Mouse (Mus musculus) embryonic facial prominence, embryonic 10.5 days (tissue): ENCODE measurements around the gene Pigo. TPM values are rescaled to one million over a fixed set of nuclear protein-coding genes. Genes with fewer than 3 reads are reported as not detected.
"Not testable (repeated sequence)": the region's sequence is repeated elsewhere in the genome, so short reads cannot be mapped to it uniquely, and the experiment has no call there.

Source experiments
- DNase-seq: peaks from one replicate; pipeline ENCODE4 v3.0.0-alpha.2; 2017; ENCODE audit warnings: low spot score
- H3K27ac ChIP-seq: fragments of 300-500 bp; sonication (generic); replicated peaks from 2 replicates; pipeline ENCODE4 v1.5.1; 2016; ENCODE audit warnings: mild to moderate bottlenecking
- H3K27me3 ChIP-seq: fragments of 300-500 bp; sonication (generic); replicated peaks from 2 replicates; pipeline ENCODE4 v1.6.1; 2016; ENCODE audit warnings: low read depth, mild to moderate bottlenecking; ENCODE audit not compliant: poor library complexity, severe bottlenecking
- H3K36me3 ChIP-seq: fragments of 300-500 bp; sonication (generic); replicated peaks from 2 replicates; pipeline ENCODE4 v1.6.1; 2016; ENCODE audit warnings: mild to moderate bottlenecking, moderate library complexity
- H3K4me1 ChIP-seq: fragments of 300-500 bp; sonication (generic); 2 replicates; pipeline ENCODE4 v1.6.1; 2016
- H3K4me3 ChIP-seq: fragments of 300-500 bp; sonication (generic); 2 replicates; pipeline ENCODE4 v1.5.1; 2016; ENCODE audit warnings: mild to moderate bottlenecking, moderate library complexity
- H3K9me3 ChIP-seq: fragments of 300-500 bp; sonication (generic); 2 replicates; pipeline ENCODE4 v1.6.1; 2016; ENCODE audit warnings: mild to moderate bottlenecking
- WGBS: fragments of 180-500 bp; shearing (Covaris S2); methylation state at CpG from one replicate; pipeline ENCODE4 v1.1.7; 2016; 5-methylcytosine and 5-hydroxymethylcytosine counted together
- polyA plus RNA-seq: library from polyadenylated mRNA; unstranded; fragments of >200 nt; fragmentation: Nextera tagmentation; extraction: Ambion mirVana; gene quantifications from 2 replicates; pipeline ENCODE4 v1.2.1, GENCODE M21; 2016

Gene Pigo
- polyA plus RNA-seq, 1 experiment from 2014 or later = 27.3 TPM

DNA sequence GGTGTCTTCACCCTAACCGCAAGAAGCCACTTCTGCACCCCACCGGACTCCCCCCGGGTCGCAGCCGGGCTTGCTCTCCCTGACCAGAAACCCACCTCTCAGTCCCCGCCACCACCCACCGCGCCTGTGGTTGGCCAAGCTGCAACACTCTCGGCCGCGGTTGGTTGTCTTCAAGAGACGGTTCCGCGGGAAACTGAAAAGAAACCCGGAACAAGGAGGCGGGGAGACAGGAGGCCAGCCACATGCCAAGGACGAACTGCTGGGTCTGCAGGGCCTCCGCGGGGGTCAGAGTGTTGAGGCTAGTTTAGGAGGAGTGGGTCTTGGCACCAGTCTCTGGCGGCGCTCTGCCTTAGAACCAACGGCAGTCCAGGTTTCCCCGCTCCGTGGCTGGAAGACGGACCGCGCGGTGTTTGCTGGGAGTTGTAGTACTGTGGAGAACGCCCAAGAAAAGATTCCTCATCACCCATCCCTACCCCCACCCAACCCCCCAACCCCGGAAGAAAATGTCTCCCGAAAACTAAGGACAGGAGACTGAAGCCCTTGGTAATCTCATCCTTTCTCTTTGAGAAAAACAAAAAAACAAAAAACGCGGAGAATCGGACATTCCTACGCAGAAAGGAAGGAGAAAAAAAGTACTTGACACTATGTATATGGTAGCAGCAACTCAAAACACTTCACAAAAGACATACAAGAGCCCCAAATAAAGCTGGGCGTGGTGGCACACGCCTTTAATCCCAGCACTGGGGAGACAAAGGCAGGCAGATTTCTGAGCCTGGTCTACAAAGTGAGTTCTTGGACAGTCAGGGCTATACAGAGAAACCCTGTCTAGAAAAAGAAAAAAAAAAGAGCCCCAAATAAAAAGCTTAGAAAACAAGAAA lies 15.2 kb downstream of the Pigo start, which contains the start of gene Fancg:
Gene Fancg (minus strand): TSS at position 346 of the 878 bp plus-strand sequence.
- Histone ChIP-seq H3K4me3 (peak within 1 kb of the TSS; percentile 80), H3K27ac (peak within 1 kb of the TSS; percentile 89), H3K9me3 (no peaks in the 10 kb centered on the region), H3K36me3 (peaks cover 18% of the 10 kb centered on the region), H3K27me3 (no peaks in the 10 kb centered on the region), H3K4me1 (peaks cover 19% of the 10 kb centered on the region)
- DNase-seq = peak; percentile 90
- WGBS = 1% methylated on average over 37 of the region's 37 CpGs

DNA sequence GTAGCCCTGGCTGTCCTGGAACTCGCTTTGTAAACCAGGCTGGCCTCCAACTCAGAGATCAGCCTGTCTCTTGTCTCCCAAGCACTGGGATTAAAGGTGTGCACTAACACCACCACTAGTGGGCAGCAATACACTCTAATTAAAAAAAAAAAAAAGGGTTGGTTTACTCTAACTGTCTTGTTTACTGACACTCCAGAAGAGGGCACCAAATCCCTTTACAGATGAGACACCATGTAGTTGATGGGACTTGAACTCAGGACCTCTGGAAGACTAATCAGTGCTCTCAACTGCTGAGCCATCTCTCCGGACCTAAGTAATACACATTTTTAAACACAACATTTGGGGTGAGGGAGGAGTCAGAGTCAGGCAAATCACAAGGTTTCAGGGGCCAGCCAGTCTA lies 19.9 kb downstream of the Pigo start:
- Histone ChIP-seq H3K9me3 (no peaks in the 10 kb centered on the region), H3K36me3 (peaks cover 39% of the 10 kb centered on the region), H3K4me3 (no peak overlapping the region), H3K27me3 (no peaks in the 10 kb centered on the region), H3K27ac (no peak overlapping the region), H3K4me1 (peaks cover 18% of the 10 kb centered on the region)
- no peak for DNase-seq
- 65% methylated on average over 2 of the region's 2 CpGs for WGBS

DNA sequence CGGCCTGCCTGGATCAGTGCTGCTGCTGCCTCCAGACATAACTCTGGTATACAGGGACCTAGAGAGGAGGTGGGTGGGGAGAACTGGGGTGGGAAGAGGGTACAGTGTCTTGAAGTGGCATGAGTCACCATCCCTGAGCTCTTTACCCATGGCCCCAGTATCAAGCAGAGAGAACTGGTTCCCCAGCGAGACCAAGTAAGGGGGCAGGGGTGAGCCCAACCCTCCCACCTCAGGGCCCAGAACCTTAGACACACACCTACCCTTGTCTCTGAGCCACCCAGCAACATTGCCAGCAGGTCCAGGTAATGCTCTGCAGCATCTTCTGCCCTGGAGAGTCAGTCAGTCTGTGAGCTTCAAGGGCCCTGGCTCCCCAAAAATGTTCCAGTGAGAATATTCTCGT lies 20.7 kb downstream of the Pigo start:
- 92% methylated on average over 3 of the region's 3 CpGs for WGBS

DNA sequence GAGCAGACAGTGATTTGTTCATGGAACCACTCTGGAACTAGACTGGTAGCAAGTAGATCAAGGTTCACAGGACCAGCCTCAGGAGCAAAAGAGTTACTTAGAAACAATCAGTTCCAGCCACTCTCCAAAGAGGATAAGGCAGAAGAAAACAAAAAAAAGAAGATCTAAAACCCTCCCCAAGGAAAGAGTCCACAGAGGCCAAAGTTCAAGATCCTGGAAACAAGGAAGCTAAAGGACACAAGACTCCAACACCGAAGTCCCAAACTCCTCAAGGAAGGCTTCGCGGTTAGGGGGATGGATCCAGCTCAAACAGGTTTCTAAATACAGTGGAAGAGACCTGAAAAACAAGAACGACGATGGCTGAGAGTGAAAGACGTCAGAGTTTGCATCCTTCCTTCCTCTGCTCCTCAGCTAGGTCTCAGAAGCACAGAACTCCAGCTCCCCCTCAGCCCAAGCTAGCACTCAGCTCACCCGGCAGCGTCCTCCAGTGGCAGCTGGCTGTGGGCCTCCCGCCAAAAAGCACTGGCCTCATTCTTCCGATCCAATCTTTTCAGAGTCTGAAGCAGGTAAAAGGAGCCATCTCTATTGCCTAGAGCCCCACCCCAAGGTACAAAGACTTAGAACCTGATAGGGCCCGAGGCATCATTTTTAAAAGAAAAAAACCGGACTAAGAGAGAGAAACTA lies 22.7 kb downstream of the Pigo start:
- Histone ChIP-seq H3K36me3 (peaks cover 46% of the 10 kb centered on the region), H3K9me3 (no peaks in the 10 kb centered on the region), H3K27ac (no peak overlapping the region), H3K4me3 (no peak overlapping the region), H3K27me3 (no peaks in the 10 kb centered on the region), H3K4me1 (peaks cover 11% of the 10 kb centered on the region)
- WGBS = 81% methylated on average over 12 of the region's 12 CpGs
- no peak for DNase-seq

More for the DNA sequence above, 20.7 kb downstream of the Pigo start:
- Histone ChIP-seq H3K36me3 (peaks cover 39% of the 10 kb centered on the region), H3K27me3 (no peaks in the 10 kb centered on the region), H3K4me3 (no peak overlapping the region), H3K27ac (no peak overlapping the region), H3K4me1 (peaks cover 15% of the 10 kb centered on the region), H3K9me3 (no peaks in the 10 kb centered on the region)
- DNase-seq = no peak

DNA sequence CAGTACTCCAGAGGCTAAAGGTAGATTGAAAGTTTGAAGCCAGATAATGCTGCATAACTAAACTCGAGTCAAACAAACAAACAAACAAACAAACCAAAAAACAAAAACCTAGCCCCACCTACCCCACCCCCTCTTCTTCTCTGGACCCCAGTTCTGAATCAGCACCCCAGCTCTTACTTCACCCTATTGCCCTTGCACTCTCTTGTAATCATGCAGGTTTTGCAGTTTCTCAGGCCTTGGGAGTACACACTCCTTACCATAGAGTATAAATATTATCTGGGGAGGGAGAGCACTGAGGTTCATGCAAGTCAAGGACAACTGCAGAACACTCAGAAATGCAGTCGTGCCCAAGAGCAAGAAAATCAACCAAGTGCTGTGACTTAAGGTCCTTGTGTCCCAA lies 24.3 kb downstream of the Pigo start:
- H3K4me3 ChIP-seq = peak overlapping the region; percentile 94
- peaks cover 18% of the 10 kb centered on the region for H3K4me1 ChIP-seq
- H3K27ac ChIP-seq = peak overlapping the region; percentile 98
- no peaks in the 10 kb centered on the region for H3K9me3 ChIP-seq
- peaks cover 51% of the 10 kb centered on the region for H3K36me3 ChIP-seq
- DNase-seq = no peak
- no peaks in the 10 kb centered on the region for H3K27me3 ChIP-seq
- WGBS = 90% methylated on average over 2 of the region's 2 CpGs

DNA sequence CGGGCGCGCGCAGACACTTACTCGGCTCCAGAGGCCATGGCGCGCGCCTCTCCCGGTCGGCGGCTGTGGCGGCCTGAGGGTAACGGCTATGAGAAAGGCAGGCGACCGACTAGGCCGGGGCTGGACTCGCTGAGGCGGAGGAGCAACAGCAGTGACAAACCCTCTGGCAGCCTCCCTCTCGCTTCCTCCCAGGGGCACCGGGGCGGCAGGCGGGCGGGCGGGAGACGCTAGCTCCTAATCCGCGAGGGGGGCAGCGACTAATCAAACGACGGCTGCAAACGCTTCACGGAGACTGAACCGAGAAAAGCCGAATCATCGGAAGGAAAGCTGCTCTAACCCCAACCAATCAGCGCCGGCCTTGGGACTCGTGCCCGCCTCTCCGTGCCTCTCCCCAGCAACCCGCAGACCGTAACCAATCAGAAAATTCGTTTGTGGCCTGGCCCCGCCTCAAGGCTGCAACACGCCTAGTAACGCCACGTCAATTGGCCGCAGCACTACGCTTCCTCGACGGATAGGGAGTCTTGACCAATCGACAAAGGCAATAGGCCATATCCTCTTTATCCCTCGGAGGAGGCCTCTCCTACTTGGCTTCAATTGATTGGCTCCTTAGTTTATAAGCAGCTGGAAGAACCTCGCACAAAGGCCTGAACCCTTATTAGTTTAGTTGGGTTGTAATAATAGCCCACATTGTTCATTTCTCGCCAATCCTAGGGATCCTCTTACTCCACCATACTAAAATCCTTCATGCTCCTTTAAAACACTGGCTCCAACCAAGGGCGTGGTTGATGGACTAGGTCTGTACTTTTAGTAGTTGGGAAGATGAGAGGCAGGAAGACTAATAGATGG lies 25.3 kb downstream of the Pigo start, which contains the start of gene Vcp:
Gene Vcp (minus strand): TSS at position 367 of the 846 bp plus-strand sequence.
- Histone ChIP-seq H3K4me1 (peaks cover 18% of the 10 kb centered on the region), H3K4me3 (peak within 1 kb of the TSS; percentile 94), H3K36me3 (peaks cover 52% of the 10 kb centered on the region), H3K27ac (peak within 1 kb of the TSS; percentile 98)
- not testable (repeated sequence) for H3K27me3 ChIP-seq, H3K9me3 ChIP-seq
- WGBS = 2% methylated on average over 56 of the region's 56 CpGs
- DNase-seq = peak; percentile 99

DNA sequence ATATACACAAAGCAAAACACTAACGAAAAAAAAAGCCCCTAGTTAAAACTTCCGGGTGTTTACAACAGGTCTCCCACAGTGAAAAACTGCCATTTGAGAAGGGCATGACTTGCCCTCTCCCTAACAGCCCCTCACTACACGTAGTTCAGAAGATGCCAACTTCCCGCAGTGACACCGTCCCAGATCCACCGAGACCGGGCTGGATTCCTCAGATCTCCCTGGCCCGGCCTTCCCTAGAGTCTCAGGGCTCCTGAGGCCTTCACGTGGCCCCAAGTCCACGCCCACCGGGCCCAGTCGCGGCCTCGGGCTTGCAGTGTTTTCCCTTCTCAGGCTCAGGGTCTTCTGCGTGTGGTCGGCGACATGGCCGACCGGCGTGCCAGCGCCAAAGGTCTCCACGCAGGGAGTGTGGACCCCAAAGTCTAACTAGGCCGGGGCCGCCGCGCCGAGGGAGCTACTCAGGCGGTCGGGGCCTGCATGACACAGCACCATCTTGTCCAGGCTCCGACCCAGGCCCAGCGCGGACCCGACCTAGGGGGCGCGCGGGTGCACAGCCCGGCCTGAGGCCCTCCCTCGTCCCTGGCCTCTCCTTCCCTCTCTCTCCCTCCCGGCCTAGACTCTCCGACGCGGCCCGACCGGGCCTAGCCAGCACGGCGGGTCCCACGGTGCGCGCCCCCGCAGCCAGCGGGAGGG lies 26.0 kb downstream of the Pigo start:
- Histone ChIP-seq H3K36me3 (peaks cover 52% of the 10 kb centered on the region), H3K4me3 (peak overlapping the region; percentile 94), H3K27me3 (no peaks in the 10 kb centered on the region), H3K27ac (peak overlapping the region; percentile 98), H3K4me1 (peaks cover 18% of the 10 kb centered on the region), H3K9me3 (no peaks in the 10 kb centered on the region)
- peak; percentile 86 for DNase-seq
- WGBS = under 1% methylated on average over 51 of the region's 51 CpGs

DNA sequence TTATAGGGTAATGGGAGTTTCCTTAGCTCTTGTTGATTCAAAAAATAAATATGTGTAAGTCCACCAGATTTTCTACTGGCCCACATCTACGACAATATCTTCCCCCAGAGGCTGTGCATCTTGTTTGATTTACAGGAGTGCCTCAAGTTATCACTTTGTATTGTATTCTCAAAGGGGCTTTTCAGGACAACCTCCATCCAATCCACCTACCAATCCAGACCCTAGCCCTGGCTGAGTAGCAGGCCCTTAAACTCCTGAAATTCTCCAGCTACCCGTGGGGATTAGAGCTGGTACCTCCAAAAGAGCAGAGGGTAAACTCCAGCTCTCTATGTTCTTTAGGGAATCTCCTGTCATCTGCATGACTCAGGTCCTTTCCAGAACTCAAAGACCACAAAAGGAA lies 27.6 kb downstream of the Pigo start:
- no peak for DNase-seq
- WGBS = 80% methylated on average over 2 of the region's 2 CpGs
- peaks cover 64% of the 10 kb centered on the region for H3K36me3 ChIP-seq

DNA sequence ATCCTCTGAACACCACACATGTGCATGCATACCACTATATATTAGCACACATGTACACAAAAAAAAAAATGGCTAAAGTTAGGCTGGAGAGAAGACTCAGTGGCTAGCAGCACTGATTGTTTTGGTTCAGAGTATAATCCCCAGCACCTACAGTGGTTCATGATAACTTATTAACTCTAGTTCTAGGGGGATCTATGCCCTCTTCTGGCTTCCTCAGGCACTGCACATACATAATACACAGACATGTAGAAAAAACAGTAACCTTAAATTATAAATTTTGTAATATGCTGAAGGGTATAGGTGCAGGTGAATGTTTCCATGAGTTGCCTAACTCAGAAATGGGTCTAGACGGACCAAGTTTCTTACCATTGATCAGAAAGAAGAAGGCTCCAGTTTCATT lies 37.3 kb downstream of the Pigo start:
- no peak for DNase-seq
- Histone ChIP-seq H3K36me3 (peaks cover 100% of the 10 kb centered on the region), H3K9me3 (no peaks in the 10 kb centered on the region), H3K27me3 (no peaks in the 10 kb centered on the region), H3K4me1 (no peaks in the 10 kb centered on the region), H3K27ac (no peak overlapping the region), H3K4me3 (no peak overlapping the region)
- WGBS = 83% methylated on average over 1 of the region's 1 CpGs

More for the DNA sequence above, 27.6 kb downstream of the Pigo start:
- Histone ChIP-seq H3K4me3 (peak overlapping the region; percentile 94), H3K9me3 (no peaks in the 10 kb centered on the region), H3K4me1 (peaks cover 18% of the 10 kb centered on the region), H3K27me3 (no peaks in the 10 kb centered on the region), H3K27ac (no peak overlapping the region)

DNA sequence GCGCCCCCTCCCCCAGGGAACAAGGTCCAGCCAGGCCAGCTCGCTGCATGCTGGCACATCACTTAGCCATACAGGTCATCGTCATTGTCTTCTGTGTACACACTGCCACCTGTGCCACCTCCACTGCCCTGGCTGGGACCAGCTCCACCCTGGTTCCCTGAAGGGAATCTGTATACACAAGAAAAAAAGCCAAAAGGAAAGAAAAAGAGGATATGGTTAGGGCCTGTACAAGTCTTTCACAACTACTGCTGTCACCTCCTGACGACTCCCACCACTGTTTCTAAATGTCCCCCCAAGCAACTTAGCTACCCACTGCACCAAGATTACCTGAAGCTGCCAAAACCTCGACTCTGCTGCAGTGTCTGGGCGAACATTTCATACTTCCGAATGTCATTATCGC lies 45.2 kb downstream of the Pigo start:
- DNase-seq, H3K27ac ChIP-seq, H3K4me3 ChIP-seq, H3K27me3 ChIP-seq, H3K9me3 ChIP-seq, H3K4me1 ChIP-seq: not testable (repeated sequence)
- H3K36me3 ChIP-seq = peaks cover 96% of the 10 kb centered on the region
- 93% methylated on average over 8 of the region's 8 CpGs for WGBS

DNA sequence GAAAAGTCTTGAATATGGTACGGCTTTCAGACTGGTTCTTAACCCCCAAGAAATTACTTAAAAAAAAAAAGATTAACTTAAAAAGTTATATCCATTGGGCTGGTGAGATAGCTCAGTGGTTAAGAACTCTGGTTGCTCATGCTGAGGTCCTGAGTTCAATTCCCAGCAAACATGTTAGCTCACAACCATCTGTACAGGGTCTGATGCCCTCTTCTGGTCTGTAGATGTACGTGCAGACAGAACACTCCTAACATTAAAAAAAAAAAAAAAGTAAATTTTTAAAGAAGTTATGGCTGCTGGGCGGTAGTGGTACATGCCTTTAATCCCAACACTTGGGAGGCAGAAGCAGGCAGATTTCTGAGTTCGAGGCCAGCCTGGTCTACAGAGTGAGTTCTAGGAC lies 47.6 kb downstream of the Pigo start:
- H3K27me3 ChIP-seq = no peaks in the 10 kb centered on the region
- no peak overlapping the region for H3K27ac ChIP-seq
- DNase-seq = no peak
- 93% methylated on average over 4 of the region's 4 CpGs for WGBS
- no peaks in the 10 kb centered on the region for H3K4me1 ChIP-seq
- no peak overlapping the region for H3K4me3 ChIP-seq
- H3K36me3 ChIP-seq = peaks cover 79% of the 10 kb centered on the region
- H3K9me3 ChIP-seq = no peaks in the 10 kb centered on the region

DNA sequence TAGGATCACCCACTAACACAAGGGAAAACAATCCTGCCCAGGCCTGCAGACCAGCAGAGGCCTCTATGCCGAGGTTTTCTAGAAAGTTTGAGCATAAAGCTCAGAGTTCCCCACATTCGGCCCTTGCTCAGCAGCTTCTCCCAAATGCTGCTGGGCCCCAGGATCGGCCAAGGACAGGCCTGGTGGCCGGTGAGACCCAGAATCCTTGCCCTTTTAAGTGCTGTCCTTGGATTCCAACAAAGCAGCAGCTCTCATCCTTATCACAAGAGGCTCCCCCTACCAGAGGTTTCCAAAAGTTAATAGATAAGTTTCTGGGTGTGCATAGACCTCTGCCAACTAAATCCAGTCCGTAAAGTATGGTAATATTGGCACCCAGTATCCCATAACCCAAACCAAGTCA lies 51.8 kb downstream of the Pigo start:
- no peak overlapping the region for H3K4me3 ChIP-seq
- 81% methylated on average over 5 of the region's 5 CpGs for WGBS
- no peak for DNase-seq
- peaks cover 37% of the 10 kb centered on the region for H3K36me3 ChIP-seq
- H3K27me3 ChIP-seq = no peaks in the 10 kb centered on the region
- no peak overlapping the region for H3K27ac ChIP-seq
- H3K9me3 ChIP-seq = no peaks in the 10 kb centered on the region
- H3K4me1 ChIP-seq = no peaks in the 10 kb centered on the region
